Mouse (Mus musculus): Measurements from ENCODE around the gene C2cd4d. TPM values are rescaled to one million over a fixed set of nuclear protein-coding genes. Genes with fewer than 3 reads are reported as not detected.

The C2cd4d gene
- polyA plus RNA-seq, 1 experiment: 0.13 TPM

DNA sequence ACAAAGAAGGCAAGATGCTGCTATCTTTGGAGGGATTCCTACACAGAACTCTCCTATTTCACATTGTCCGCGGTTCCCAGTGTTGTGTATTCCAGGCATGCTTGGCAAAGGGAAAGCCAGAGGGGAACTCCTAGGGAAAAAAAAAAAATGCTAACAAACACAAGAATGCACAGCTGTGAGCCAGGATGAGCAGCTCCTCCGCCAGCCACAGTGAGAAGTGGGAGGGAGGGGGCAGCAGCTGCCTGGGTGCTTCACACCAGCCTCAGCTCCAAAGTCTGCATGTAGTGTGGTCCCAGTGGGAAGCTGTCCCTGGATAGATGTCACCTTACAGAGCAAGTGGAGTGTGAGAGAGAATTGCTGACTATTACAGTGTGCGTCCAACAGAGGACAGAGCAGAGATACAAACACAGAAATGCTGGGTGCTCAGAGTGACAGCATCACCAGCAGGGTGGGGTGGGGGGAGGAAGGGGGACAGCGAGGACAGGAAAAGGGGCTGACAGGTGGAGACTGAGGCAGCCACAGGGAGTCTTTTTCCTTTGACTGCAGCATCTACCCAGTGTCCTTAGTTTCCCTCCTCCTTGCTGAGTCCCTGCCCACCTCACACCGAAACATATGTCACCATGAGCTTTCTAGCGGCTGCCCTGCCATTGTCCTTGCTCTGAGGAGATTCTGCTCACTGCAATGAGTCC is 42.3 kb downstream of the C2cd4d start:
- WGBS: 52% methylated on average over 7 of the region's 7 CpGs

DNA sequence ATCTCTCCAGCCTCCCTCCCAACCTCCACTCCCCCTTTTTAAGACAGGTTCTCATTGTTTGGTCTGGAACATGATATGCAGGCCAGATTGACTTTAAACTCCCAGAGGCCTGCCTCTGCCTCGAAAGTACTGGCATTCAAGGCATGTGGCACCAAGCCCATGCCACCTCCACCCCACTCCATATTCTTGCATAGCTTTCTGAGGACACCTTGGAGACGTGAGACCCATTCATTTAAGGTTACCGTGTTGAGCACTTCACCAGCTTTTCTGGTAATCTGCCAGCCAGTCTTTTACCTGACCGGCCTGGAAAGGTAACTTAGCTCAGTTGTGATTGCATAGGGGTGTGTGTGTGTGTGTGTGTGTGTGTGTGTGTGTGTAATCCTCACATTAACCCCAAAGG is 43.3 kb downstream of the C2cd4d start:
- DNase-seq (ENCODE audit: low read depth in 1 of 2, low spot score in 2 of 2): no peak
- 81% methylated on average over 4 of the region's 4 CpGs for WGBS
- Histone ChIP-seq H3K27ac (ENCODE audit: insufficient read depth, low read length) (no peak overlapping the region), H3K4me3 (ENCODE audit: extremely low read depth, insufficient read depth, insufficient read length) (no peak overlapping the region), H3K27me3 (ENCODE audit: control insufficient read depth, insufficient read depth, low read length) (no peaks in the 10 kb centered on the region), H3K4me1 (ENCODE audit: control insufficient read depth, insufficient read depth, insufficient read length) (no peaks in the 10 kb centered on the region), H3K36me3 (ENCODE audit: control insufficient read depth, insufficient read depth, low read length) (no peaks in the 10 kb centered on the region)
- TF ChIP-seq CTCF (IDR thresholded peaks at IDR 0.05; ENCODE audit: extremely low read depth, insufficient read depth, insufficient read length, insufficient replicate concordance): no peak
- TF ChIP-seq POLR2A (IDR thresholded peaks at IDR 0.05; ENCODE audit: low read depth, low read length): no peak

More for the DNA sequence above, 42.3 kb downstream of the C2cd4d start:
- Histone ChIP-seq H3K36me3 (ENCODE audit: control insufficient read depth, insufficient read depth, low read length) (no peaks in the 10 kb centered on the region), H3K4me1 (ENCODE audit: control insufficient read depth, insufficient read depth, insufficient read length) (no peaks in the 10 kb centered on the region), H3K27ac (ENCODE audit: insufficient read depth, low read length) (no peak overlapping the region), H3K27me3 (ENCODE audit: control insufficient read depth, insufficient read depth, low read length) (no peaks in the 10 kb centered on the region), H3K4me3 (ENCODE audit: extremely low read depth, insufficient read depth, insufficient read length) (no peak overlapping the region)
- DNase-seq (ENCODE audit: low read depth in 1 of 2, low spot score in 2 of 2): no peak
- TF ChIP-seq POLR2A (IDR thresholded peaks at IDR 0.05; ENCODE audit: low read depth, low read length) (no peak), CTCF (IDR thresholded peaks at IDR 0.05; ENCODE audit: extremely low read depth, insufficient read depth, insufficient read length, insufficient replicate concordance) (no peak)

DNA sequence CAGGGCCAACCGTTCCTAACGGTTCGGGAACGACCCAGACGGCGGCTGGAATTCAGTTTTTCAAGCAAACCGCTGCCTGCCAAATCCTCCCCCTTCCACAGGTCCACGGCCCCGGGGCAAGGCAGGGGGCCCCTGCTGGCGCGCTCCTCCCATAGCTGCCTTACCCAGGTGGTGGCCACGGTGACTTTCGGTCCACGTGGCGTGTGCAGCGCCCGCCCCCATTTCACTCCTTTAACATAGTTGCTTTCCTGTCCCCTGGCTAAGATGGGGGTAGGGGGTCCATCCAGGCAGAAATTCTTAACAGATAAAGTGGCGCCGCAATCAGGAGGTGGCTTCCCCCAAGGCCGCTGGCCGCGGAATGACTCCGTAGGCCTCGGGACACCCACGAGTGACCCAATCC is 50.3 kb downstream of the C2cd4d start:
- H3K4me1 ChIP-seq (ENCODE audit: control insufficient read depth, insufficient read depth, insufficient read length): peaks cover 3% of the 10 kb centered on the region; the same call in 1 of the 2 replicates
- TF ChIP-seq POLR2A (IDR thresholded peaks at IDR 0.05; ENCODE audit: low read depth, low read length) (no peak), CTCF (IDR thresholded peaks at IDR 0.05; ENCODE audit: extremely low read depth, insufficient read depth, insufficient read length, insufficient replicate concordance) (no peak)
- 7% methylated on average over 25 of the region's 25 CpGs for WGBS
- no peaks in the 10 kb centered on the region for H3K36me3 ChIP-seq (ENCODE audit: control insufficient read depth, insufficient read depth, low read length)
- DNase-seq (ENCODE audit: low read depth in 1 of 2, low spot score in 2 of 2): no peak
- H3K4me3 ChIP-seq (ENCODE audit: extremely low read depth, insufficient read depth, insufficient read length): peak overlapping the region; percentile 67
- 0 out of 2 replicates have a peak, but pooled peaks cover 1% of the 10 kb centered on the region for H3K27me3 ChIP-seq (ENCODE audit: control insufficient read depth, insufficient read depth, low read length)
- H3K27ac ChIP-seq (ENCODE audit: insufficient read depth, low read length): no peak overlapping the region

DNA sequence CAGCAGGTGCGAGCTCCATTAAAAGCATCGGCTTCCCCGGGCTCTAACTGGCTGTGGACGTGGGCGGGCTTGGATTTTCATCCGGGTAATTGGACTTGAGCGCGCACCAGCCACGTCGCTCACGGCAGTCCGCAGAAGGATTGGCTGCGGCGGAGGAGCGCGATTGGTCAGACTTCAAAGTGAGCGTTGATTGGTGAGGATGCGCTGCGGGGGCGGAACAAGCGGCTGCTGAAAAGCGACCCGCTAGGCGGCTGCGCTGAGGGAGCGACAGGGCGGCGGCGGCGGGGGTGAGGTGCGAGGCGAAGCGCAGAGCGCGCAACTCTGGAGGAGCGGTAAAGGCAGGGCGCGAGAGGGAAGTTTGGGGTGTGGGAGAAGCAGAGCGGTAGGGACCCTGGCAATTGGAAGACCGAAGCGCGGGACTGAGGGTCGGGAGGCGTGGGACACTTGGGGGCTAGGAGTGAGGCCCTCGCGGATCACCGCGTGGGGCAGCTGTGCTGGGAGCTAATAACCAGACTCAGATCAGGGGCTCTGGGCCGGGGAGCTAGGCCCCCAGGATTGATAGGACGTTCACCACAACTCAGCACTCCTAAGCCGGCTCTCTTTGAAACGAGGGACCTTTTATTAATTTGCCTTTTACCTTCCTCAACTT is 50.9 kb downstream of the C2cd4d start, which contains the start of gene Tdrkh:
Gene Tdrkh, plus strand, starts transcription at position 243 of the 649 bp plus-strand sequence.
- Histone ChIP-seq H3K4me3 (ENCODE audit: extremely low read depth, insufficient read depth, insufficient read length) (peak within 1 kb of the TSS; percentile 67), H3K36me3 (ENCODE audit: control insufficient read depth, insufficient read depth, low read length) (no peaks in the 10 kb centered on the region), H3K4me1 (ENCODE audit: control insufficient read depth, insufficient read depth, insufficient read length) (peaks cover 3% of the 10 kb centered on the region; the same call in 1 of the 2 replicates), H3K27me3 (ENCODE audit: control insufficient read depth, insufficient read depth, low read length) (0 out of 2 replicates have a peak, but pooled peaks cover 1% of the 10 kb centered on the region), H3K27ac (ENCODE audit: insufficient read depth, low read length) (no peak within 1 kb of the TSS)
- peak; percentile 89 for DNase-seq (ENCODE audit: low read depth in 1 of 2, low spot score in 2 of 2)
- TF ChIP-seq CTCF (IDR thresholded peaks at IDR 0.05; ENCODE audit: extremely low read depth, insufficient read depth, insufficient read length, insufficient replicate concordance) (no peak), POLR2A (IDR thresholded peaks at IDR 0.05; ENCODE audit: low read depth, low read length) (no peak)
- WGBS: 9% methylated on average over 52 of the region's 52 CpGs

Other genes starting within 250 kb of the C2cd4d start
- not detected in 2 replicates for gene Gm10696, start 184.2 kb upstream of the C2cd4d start, polyA plus RNA-seq (2012; rRNA removed)
- gene Gm5286, start 165.7 kb upstream of the C2cd4d start, polyA plus RNA-seq (2012; rRNA removed): not detected in 2 replicates
- not detected in 2 replicates for gene Gm4778, start 98.4 kb upstream of the C2cd4d start, polyA plus RNA-seq (2012; rRNA removed)
- gene Them4, start 52.3 kb upstream of the C2cd4d start, polyA plus RNA-seq (2012; rRNA removed): 0.39 and 0.54 TPM in 2 replicates
- not detected in 2 replicates for gene Them5, start 20.3 kb upstream of the C2cd4d start, polyA plus RNA-seq (2012; rRNA removed)
- 0.92 and 1.1 TPM in 2 replicates for gene Rorc, start 10.4 kb downstream of the C2cd4d start, polyA plus RNA-seq (2012; rRNA removed)
- gene Lingo4, start 36.1 kb downstream of the C2cd4d start, polyA plus RNA-seq (2012; rRNA removed): 0.44 and 0.45 TPM in 2 replicates
- gene Tdrkh, start 50.8 kb downstream of the C2cd4d start, polyA plus RNA-seq (2012; rRNA removed): 0.15 and 0.19 TPM in 2 replicates
- gene Mrpl9, start 80.9 kb downstream of the C2cd4d start, polyA plus RNA-seq (2012; rRNA removed): 16.9 and 19.6 TPM in 2 replicates
- not detected in 2 replicates for gene Oaz3, start 81.5 kb downstream of the C2cd4d start, polyA plus RNA-seq (2012; rRNA removed)
- gene Celf3, start 115.9 kb downstream of the C2cd4d start, polyA plus RNA-seq (2012; rRNA removed): 0.16 TPM in 1 of 2 replicates, not detected in the other
- gene Riiad1, start 117.9 kb downstream of the C2cd4d start, polyA plus RNA-seq (2012; rRNA removed): 0.25 TPM in 1 of 2 replicates, not detected in the other
- 5.4 TPM in 2 replicates for gene Snx27, start 220.3 kb downstream of the C2cd4d start, polyA plus RNA-seq (2012; rRNA removed)